Mouse (Mus musculus): Measurements from ENCODE around the gene Nfia.

DNA sequence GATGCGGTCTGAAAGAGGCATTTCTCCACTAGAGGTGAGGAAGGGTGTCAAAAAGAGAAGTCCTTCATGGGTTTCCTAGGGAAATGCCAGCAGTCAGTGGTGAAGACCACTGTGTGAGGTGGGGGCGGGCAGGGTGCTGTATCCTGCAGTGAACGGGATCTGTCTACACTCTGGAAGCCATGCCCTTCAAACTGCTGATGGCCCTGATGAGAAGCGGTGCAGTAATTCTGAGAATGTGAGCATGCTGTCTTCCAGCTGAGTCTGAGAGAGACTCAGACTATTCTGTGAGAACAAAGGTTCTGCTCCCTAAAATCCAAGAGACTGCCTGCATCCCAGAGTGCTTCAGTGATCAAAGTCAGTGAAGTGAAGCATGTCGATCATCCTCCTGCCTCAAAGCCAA lies 216.2 kb downstream of the Nfia start:
- TF ChIP-seq POLR2A (IDR thresholded peaks at IDR 0.05; ENCODE audit: borderline replicate concordance, insufficient read depth, low read length), result no peak
- TF ChIP-seq CTCF (IDR thresholded peaks at IDR 0.05; ENCODE audit: borderline replicate concordance, insufficient read depth, low read depth, low read length), result no peak
